Mouse (Mus musculus): ENCODE results near the gene Rab7b. TPM values are rescaled to one million over a fixed set of nuclear protein-coding genes. Genes with fewer than 3 reads are reported as not detected.

Gene Rab7b
- total and polyA plus RNA-seq, 3 experiments = 0.19 TPM; not detected in 2

- DNase-seq (ENCODE audit: extremely low read depth) = no peak
- Histone ChIP-seq H3K36me3 (replicated peaks in 1 of 2; ENCODE audit: control insufficient read depth in 1 of 2, insufficient read depth in 1 of 2, low read length in 1 of 2) (no peaks in the 10 kb centered on the region), H3K9me3 (replicated peaks; ENCODE audit: low read length) (no peaks in the 10 kb centered on the region), H3K4me2 (ENCODE audit: insufficient read depth, low read depth, poor library complexity, severe bottlenecking) (no peak overlapping the region), H3K79me2 (replicated peaks; ENCODE audit: control insufficient read depth, extremely low read depth, insufficient read depth, poor library complexity, severe bottlenecking) (no peaks in the 10 kb centered on the region), H3K27ac (ENCODE audit: insufficient read depth, low read depth) (no peak overlapping the region), H3K9ac (ENCODE audit: insufficient read depth, low read depth) (no peak overlapping the region), H3K4me1 (ENCODE audit: control insufficient read depth in 1 of 2, insufficient read depth in 2 of 2) (peaks cover 5 to 71% of the 10 kb centered on the region in 2 experiments), H3K4me3 (replicated peaks in 1 of 3; ENCODE audit: low read depth in 2 of 3, low read length in 2 of 3, poor library complexity in 1 of 3) (no peak overlapping the region), H3K27me3 (replicated peaks) (peaks cover 2% of the 10 kb centered on the region)
- in situ Hi-C loops (cut with MboI; ENCODE audit: low pct_ligation_motif_present, low pct_unique_long_range_greater_than_20kb, low sequenced_read_pairs) = loop anchor here (5.0 kb wide), 1 partner anchor 88 kb away; no protein-coding TSS in a partner anchor
- dilution Hi-C loops (cut with MboI; ENCODE audit: extremely low pct_ligation_motif_present, extremely low pct_unique_long_range_greater_than_20kb, low sequenced_read_pairs) = no loop called here
- TF ChIP-seq SMC3 (IDR thresholded peaks at IDR 0.05; ENCODE audit: low read depth, low read length) (no peak), E2F4 (IDR thresholded peaks at IDR 0.05; ENCODE audit: insufficient replicate concordance, low read depth, low read length) (no peak), ZC3H11A (IDR thresholded peaks at IDR 0.05; ENCODE audit: low read depth, low read length) (no peak)
Measured at GRCm38 (mm10) chr1:131749706-131750545, 61.4 kb downstream of the Rab7b start.

GRCm38 (mm10) chr1:131751181-131751890 lies 62.8 kb downstream of the Rab7b start:
- TF ChIP-seq POLR2A (IDR thresholded peaks at IDR 0.05; ENCODE audit: low read depth, low read length) = no peak
- TF ChIP-seq NELFE (IDR thresholded peaks at IDR 0.05; ENCODE audit: low read depth, low read length) = no peak
- no peak for TF ChIP-seq ZC3H11A (IDR thresholded peaks at IDR 0.05; ENCODE audit: low read depth, low read length)
- TF ChIP-seq HCFC1 (IDR thresholded peaks at IDR 0.05; ENCODE audit: low read depth, low read length) = no peak
- no peak for TF ChIP-seq ELF1 (IDR thresholded peaks at IDR 0.05; ENCODE audit: low read depth, low read length)
- no peak for TF ChIP-seq CTCF (conservative IDR thresholded peaks at IDR 0.05 in 1 of 2, IDR thresholded peaks at IDR 0.05 in 1 of 2; ENCODE audit: low read depth in 2 of 2, low read length in 2 of 2)
- Histone ChIP-seq H3K9ac (ENCODE audit: insufficient read depth, low read depth) (no peak overlapping the region), H3K36me3 (replicated peaks in 1 of 2; ENCODE audit: control insufficient read depth in 1 of 2, insufficient read depth in 1 of 2, low read length in 1 of 2) (no peaks in the 10 kb centered on the region), H3K9me3 (replicated peaks; ENCODE audit: low read length) (no peaks in the 10 kb centered on the region), H3K4me1 (ENCODE audit: control insufficient read depth in 1 of 2, insufficient read depth in 2 of 2) (peaks cover 7 to 74% of the 10 kb centered on the region in 2 experiments), H3K4me2 (ENCODE audit: insufficient read depth, low read depth, poor library complexity, severe bottlenecking) (no peak overlapping the region), H3K27ac (ENCODE audit: insufficient read depth, low read depth) (no peak overlapping the region), H3K27me3 (replicated peaks) (peaks cover 2% of the 10 kb centered on the region), H3K4me3 (replicated peaks in 1 of 3; ENCODE audit: low read depth in 2 of 3, low read length in 2 of 3, poor library complexity in 1 of 3) (no peak overlapping the region), H3K79me2 (replicated peaks; ENCODE audit: control insufficient read depth, extremely low read depth, insufficient read depth, poor library complexity, severe bottlenecking) (no peaks in the 10 kb centered on the region)
- dilution Hi-C loops (cut with MboI; ENCODE audit: extremely low pct_ligation_motif_present, extremely low pct_unique_long_range_greater_than_20kb, low sequenced_read_pairs) (no loop called here), in situ Hi-C loops (cut with MboI; ENCODE audit: low pct_ligation_motif_present, low pct_unique_long_range_greater_than_20kb, low sequenced_read_pairs) (no loop called here)
- DNase-seq (ENCODE audit: extremely low read depth) = no peak

DNA sequence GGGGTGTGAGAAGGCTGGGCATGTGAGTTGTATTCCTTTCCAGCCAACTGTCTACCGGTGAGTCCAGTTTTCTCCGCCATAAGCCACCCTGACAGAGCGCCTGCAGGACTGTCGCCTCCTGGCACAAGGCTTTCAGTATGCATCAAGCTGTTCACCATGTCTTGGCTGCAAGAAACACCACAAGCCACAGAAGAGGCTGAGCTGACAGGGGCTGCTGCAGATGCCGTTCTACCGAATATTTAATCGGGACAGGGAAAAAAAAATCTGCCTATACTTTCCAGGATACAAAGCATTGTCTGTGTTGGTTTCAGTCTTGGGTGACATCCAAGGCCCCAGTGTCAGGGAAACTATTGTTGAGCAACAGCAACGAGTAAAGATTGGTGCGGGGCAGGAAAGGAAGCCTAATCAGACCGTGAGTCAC lies 63.4 kb downstream of the Rab7b start:
- H3K4me1 ChIP-seq (ENCODE audit: control insufficient read depth in 1 of 2, insufficient read depth in 2 of 2) = peaks cover 7 to 68% of the 10 kb centered on the region in 2 experiments; a peak in 3 of 4 replicates
- in situ Hi-C loops (cut with MboI; ENCODE audit: low pct_ligation_motif_present, low pct_unique_long_range_greater_than_20kb, low sequenced_read_pairs) = no loop called here

More for the DNA sequence above, 63.4 kb downstream of the Rab7b start:
- no peaks in the 10 kb centered on the region for H3K9me3 ChIP-seq (replicated peaks; ENCODE audit: low read length)
- dilution Hi-C loops (cut with MboI; ENCODE audit: extremely low pct_ligation_motif_present, extremely low pct_unique_long_range_greater_than_20kb, low sequenced_read_pairs) = no loop called here
- H3K4me3 ChIP-seq (replicated peaks in 1 of 3; ENCODE audit: low read depth in 2 of 3, low read length in 2 of 3, poor library complexity in 1 of 3) = no peak overlapping the region
- peaks cover 2% of the 10 kb centered on the region for H3K27me3 ChIP-seq (replicated peaks)
- H3K4me2 ChIP-seq (ENCODE audit: insufficient read depth, low read depth, poor library complexity, severe bottlenecking) = no peak overlapping the region
- H3K79me2 ChIP-seq (replicated peaks; ENCODE audit: control insufficient read depth, extremely low read depth, insufficient read depth, poor library complexity, severe bottlenecking) = no peaks in the 10 kb centered on the region
- TF ChIP-seq MEF2A (IDR thresholded peaks at IDR 0.05; ENCODE audit: borderline replicate concordance, low read depth, low read length) = no peak
- TF ChIP-seq PAX5 (IDR thresholded peaks at IDR 0.05; ENCODE audit: low read length) = no peak
- no peak for TF ChIP-seq TBP (conservative IDR thresholded peaks at IDR 0.05; ENCODE audit: low read depth, low read length)
- no peak for DNase-seq (ENCODE audit: extremely low read depth)
- H3K27ac ChIP-seq (ENCODE audit: insufficient read depth, low read depth) = no peak overlapping the region
- H3K36me3 ChIP-seq (replicated peaks in 1 of 2; ENCODE audit: control insufficient read depth in 1 of 2, insufficient read depth in 1 of 2, low read length in 1 of 2) = no peaks in the 10 kb centered on the region
- H3K9ac ChIP-seq (ENCODE audit: insufficient read depth, low read depth) = no peak overlapping the region
